Mouse (Mus musculus): Measurements from ENCODE around the gene Camk2b.
"Not testable (repeated sequence)": the region's sequence is repeated elsewhere in the genome, so short reads cannot be mapped to it uniquely, and the experiment has no call there.

Gene Camk2b

DNA sequence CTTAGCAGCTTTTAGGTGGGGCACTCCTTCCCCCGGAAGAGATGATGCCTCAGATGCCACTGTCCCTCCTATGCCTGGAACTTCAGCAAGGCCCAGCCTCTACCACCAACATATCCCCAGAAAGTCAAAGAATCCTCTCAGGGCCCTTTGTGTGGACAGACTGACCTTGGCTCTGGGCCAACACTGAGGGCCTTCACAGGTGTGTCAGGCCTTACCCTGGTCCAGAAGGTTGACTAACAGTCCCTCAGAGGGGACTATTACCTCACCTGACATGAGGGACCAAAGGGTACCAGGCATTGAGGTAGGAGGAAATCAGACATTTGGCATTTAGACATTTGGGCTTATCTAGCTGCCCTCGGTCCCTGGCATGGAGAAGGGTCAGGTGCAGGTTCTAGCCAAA, 86.1 kb downstream of the Camk2b start:
- no peak for DNase-seq

DNA sequence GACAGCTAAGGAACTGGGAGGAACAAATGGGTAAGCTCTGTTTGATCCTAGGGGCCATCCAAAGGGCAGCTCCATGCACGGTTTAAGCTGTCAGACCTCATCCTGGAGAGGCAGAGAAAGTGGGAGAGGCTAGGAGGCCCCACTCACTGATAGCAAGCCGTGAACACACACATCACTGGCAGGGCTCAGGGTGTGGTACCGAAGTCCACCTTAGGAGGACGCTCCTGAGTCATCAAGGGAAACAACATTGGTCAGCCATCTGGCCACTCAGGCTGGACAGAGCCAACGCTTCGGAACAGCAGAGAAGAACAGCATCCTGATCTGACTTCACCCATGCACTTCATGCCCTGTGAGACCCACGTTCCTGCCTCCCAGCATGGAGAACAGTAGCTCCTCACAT, 87.1 kb downstream of the Camk2b start:
- DNase-seq: no peak

DNA sequence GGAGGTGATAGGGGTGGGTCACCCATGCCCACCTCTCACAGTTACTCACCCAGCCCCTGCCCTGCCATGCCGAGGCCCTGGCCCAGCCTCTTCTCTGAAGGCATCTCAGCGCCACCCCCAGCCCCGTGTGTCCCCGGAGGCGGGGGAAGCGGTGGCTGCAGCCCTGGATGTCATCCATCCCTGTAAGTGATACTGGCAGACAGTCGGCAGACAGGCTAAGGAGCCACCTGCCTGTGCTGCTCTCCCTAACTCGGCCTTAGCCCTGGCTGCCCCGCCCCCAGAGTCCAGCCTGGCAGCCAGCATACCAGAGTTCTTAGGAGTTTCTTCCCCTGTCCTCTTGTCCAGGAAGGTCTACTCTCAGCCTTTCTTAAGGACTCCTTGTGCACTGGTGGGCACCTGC, 90.1 kb downstream of the Camk2b start:
- no peak for DNase-seq

DNA sequence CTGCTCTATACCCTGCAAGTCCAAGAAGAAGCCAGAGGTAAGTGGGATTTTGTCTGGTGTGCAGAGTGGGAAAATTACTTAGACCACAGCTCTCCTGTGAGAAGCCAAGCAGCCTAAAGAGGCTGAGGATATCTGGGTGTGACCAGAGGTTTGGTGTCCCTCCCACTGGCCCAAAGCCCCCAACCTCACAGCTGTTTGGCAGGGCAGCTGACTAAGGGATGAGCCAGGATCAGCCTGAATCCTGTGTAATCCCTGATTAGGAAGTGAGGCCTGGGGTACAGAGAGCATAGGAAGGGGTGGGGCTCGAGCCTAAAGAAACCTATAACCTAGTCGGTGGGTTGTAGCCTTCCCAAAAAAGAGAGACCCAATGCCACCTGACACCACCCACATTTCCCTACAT, 91.1 kb downstream of the Camk2b start:
- DNase-seq: no peak

DNA sequence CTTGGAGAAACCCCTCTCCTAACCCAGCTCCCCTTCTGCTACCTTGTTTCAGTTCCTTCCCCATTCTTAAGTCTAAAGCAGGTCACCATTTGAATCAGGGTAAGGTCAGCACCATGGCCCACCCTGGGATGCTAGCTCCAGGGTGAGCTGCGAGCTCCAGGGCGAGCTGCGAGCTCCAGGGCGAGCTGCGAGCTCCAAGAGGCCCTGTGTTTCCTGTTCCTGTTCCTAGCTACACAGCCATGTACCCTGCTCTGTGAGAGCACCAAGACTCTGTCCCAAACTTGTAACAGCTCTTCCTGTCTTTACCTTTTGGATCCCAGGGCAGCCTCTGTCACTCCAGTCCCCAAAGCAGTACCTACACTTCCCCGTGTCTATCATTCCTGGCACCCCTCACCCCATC, 92.1 kb downstream of the Camk2b start:
- no peak for DNase-seq

DNA sequence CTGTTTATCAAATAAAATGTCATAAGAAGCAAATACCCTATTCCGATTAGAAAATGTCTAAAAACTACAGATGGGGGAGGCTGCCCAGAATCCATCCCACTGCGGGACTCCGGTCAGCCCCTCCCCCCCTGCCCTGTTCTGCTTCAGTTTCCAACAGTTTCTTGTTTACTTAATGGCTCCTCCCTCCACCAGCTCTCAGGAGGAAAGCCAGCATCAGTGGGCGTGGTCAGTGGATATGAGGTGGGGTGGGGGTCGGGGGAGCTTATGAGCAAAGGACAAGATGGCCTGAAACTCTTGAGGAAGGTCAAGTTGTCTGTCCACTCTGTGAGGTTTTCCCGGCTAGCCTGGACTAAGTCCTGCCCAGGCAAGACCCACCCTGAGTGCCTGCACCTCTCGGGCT, 93.0 kb downstream of the Camk2b start:
- no peak for DNase-seq

DNA sequence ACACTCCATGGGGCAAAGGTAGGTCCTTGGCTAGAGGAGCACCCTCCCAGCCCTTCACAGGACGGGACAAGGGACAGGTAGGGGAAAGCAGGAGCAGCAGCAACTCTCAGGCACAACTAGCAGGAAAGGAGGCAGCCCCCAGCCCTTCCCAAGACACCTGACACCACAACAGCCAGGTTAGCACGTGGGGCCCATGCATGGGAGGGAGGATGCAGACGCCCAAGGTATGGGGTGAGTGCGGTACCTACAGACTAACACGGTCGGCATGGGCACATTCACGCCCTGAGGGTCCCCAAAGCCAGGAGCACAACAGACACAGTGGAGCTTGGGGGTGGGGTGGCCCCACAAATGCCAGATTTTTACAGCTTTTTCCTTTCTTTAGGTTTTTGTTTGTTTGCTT, 95.0 kb downstream of the Camk2b start:
- no peak for DNase-seq

DNA sequence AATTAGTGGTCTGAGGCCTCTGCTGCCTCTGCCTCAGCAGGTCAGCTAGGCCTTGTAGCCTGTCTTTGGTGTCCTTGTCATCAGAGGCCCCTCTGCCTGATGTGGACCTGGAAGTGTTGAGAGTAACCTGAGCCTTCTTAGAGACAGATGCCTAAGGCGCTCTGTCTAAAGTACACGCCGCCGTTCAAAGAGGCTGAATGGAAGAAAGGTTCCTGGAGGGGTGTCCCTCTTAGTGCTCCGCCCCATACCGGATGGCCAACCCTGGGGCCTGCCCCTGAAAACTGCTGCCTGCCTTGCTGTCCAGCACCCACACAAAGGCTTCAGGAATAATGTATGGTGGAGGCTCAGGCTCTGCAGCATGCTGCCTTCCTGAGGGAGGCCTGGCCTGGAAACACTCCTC, 97.9 kb downstream of the Camk2b start:
- DNase-seq: no peak

DNA sequence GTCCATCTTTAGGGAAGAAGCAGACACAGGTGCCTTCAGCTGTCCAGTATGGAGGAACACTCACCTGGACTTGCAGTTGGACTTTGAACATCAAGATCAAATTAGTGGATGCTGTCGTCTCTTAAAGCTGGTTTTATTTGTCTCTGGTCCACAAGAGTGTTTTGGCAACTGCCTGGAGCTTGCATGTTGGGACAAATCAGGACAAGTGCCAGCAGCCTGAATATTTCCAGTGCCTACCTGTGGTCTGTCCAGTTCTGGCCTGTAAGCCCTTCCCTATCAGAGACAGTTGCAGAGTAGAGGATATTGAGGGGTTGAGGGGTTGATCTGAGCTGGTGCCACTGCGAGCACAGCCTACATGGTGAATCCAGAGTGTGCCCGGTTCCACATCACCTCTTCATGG, 99.4 kb downstream of the Camk2b start:
- DNase-seq: no peak

DNA sequence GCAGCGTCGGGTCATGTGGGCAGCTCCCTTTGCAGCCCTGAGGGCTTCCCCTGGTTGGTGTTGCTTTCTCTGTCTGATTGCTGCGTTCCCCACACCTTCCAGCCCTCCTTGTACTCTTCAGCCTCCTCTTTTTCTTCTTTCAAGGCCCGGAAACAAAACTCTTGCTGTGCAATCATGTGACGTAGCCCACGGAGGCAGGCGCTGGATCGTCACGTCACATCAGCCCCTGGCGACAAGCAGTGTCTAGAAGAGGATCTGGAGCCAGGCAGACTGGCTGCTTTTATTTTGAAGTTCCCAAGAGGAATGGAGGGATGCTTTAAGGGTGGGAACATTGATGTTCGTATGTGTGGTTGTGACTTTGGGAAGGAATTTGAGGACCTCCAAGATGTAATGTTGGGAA, 100.3 kb downstream of the Camk2b start:
- no peak for DNase-seq

DNA sequence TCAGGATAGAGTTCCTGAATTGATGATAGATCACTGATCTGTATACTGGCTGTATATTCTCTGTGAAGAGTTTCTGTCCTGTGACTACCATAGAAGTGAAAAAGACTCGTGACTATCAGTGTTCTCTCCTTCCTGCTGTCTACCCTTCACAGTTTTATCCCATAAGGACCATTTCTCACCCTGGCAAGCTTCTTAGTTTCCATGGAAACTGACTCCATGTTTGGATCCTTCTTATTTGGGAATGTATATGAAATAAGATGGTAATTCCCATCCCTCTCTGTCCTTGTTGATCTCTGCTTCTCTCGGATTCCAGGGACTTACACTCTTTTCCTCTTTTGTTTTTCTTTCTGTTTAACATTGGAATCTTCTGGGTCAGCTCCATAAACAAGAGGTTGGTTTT, 106.1 kb downstream of the Camk2b start:
- DNase-seq: no peak

DNA sequence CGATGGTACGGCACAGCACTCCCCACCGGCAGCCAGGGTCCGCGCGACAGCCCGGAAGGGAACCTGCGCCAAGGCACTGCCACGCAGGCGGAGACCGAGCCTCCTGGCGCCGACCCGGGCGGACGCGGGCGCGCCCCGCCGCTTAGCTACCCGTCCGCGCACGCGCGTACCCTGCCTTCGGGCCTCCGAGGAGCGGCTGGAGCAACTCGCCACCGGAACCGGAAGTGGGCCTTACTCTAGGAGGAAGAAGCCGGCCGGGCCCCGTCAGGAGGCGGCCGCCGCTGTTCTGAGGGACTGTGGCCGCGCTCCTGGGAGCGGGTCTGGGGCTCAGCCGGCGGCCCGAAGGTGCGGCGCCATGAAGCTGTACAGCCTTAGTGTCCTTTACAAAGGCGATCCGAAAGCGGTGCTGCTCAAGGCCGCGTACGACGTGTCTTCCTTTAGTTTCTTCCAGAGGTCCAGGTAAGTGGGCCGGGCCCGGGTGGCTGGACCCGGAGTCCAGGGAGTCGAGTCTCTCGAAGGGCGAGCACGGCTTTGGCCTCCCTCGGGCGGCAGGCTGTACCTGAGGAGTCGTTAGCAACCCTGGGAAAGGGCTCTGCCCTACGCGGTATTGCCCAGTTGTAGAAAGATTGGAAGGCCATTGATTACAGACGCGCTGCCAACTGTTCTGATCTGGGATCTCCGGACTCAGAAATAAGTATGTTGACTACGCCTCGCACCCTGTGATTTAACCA, 110.5 kb downstream of the Camk2b start, which contains the start of gene Ykt6:
Ykt6 (plus strand) TSS at position 148 of the 731 bp plus-strand sequence.
- DNase-seq: peak; percentile 96

DNA sequence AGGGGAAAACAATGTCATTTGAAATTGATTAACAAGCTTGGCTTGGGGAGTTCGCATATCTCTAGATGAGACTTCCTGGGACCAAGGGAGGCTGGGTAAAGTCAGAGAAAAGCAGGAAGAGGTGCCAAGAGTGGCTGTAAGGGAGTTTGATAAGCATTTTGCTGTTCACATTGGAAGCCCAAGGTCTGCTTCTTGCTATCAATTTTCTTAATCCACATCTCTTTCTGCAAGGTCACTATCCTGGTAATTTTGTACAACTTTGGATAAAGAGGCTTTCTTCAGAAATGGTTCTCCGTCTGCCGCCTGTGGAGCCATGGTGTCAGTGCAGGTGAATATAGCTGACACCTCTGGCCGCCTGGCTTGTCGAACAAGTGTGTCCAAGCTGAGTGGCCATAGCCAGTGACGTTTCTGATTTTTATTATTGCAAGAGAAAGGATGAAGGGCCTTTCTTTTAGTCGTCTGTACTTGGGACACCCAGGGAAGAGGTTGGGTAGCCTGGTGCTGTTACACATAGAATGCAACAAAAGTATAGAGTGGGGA, 111.1 kb downstream of the Camk2b start:
- DNase-seq: no peak

DNA sequence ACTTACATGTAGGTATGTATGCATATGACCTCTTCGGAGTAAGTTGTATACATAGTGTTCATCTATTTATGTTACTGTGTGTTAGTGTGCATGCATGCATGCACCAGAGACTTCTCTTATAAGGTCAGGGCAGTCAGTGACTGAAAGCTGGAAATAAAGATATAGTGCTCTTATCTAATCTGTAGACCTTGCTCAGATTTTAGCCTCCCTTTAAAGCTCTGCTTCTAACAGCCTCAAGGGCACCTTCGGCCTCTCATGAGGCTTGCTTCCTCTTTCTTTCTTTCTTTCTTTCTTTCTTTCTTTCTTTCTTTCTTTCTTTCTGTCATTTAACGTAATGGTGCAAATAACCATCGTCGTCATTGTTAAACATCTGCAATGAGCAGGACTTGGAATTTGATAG, 111.7 kb downstream of the Camk2b start:
- no peak for DNase-seq

DNA sequence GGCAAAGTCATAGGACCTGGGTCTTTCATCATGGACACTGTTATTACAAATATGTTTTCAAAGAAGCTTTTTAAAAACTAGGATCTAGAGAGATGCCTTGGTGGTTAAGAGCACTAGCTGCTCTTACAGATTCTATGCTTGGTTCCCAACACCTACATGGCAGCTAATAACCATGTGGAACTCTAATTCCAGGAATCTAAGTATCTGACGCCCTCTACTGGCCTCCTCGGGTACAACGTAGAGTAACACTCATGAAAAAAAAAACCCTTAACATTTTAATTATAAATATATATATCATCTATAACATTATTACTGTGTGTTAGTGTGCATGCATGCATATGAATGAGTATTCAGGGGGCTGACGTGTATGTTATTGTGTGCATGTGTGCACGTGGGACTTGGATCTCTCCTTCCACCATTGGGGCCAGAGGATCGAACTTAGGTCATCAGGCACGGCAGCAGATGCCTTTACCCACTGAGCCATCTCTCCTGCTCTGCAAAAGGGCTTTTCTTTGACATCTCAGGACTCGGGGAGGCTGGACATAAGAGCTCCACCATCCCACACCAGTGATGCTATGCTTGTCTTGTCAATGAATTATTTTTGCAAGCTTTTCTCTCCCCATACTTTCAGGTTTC, 112.9 kb downstream of the Camk2b start:
- DNase-seq: peak; percentile 42

DNA sequence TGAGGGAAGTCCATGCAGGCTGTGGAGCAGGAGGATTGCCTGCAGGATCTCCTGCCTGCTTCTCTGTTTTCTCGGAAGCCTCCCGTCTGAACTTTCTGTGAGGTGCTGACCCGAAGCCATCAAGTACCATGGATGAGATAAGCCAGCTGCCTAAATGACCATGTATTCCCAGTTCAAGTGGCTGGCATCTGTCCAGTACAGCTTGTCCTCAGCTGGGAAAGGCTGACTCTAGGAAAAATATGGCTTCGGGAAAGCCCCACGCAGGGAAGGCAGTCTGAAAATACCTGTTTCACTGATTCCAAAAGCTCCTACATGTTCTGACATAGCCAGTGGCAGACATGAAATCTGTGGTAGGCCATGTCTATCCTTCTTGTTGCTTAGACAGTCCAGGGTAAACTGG, 113.7 kb downstream of the Camk2b start:
- DNase-seq: peak; percentile 62

DNA sequence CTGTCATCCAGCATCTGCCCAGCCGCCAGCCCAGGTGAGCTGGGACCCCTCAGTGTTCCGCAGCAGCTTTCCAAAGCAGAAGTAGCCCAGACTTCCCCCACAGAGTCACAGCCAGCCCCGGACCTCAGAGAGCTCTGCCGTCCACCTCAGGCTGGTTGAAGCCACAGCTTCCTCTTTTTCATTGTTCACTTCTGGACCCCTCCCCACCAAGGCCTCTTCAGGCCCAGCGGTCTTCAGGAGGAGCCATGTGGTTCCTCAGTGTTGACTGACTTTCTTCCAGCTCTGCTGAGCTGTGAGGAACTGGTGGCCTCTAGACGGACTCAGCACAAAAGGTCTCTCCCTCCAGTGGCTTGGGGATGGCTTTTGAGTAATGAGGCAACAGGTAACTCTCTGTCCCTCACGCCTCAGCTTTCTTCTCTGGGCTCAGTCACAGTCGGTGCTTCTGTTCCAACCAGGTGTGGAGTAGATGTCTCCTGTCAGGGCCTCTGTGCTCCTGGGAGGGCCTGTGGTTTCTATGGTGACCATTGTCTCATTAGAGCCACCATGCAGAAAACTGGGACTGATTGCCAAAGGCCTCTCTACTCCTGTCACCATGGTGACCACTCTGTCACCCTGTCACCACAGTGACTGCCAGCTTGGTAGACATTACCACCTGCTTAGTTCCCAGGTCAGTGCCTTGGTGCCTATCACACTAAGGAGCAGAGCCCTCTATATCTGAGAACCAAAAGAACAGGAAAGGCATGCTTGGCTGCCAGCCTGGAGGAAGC, 116.4 kb downstream of the Camk2b start, which contains the start of gene Gck:
Gck (minus strand) TSS at position 496 of the 767 bp plus-strand sequence.
- no peak for DNase-seq

DNA sequence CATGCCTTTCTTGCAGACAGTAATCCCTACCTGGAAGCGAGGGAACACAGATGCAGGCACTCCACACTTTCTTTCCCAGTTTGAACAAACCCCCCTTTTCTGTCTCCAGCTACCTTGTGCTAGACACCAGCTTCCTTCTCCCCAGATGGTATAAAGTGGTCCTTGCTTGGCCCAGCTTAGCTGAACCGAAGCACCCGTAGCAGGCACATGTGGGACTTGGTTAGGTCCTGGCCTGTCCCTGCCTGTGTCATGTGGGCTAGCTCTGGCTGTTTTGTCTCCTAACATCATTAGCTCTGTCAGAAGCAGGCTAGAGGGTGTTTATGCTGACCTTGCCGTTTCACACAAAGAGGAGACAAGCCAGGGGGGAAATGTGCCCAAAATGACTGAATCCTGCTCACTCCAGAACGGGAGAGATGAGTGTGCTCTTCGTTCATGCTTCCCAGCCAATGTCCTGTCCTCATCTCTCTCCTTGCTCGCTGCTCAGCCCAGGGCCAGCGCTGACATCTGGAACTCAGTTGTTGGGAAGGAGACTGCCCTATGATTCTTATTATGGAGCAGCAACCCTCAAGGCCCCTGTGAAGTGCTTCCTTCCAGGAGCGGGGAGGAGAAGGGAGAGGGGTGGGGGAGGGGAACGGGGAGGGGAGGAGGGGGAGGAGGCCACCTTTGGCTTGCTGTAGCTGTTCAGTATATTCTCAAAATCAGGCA, 117.5 kb downstream of the Camk2b start:
- DNase-seq: no peak

DNA sequence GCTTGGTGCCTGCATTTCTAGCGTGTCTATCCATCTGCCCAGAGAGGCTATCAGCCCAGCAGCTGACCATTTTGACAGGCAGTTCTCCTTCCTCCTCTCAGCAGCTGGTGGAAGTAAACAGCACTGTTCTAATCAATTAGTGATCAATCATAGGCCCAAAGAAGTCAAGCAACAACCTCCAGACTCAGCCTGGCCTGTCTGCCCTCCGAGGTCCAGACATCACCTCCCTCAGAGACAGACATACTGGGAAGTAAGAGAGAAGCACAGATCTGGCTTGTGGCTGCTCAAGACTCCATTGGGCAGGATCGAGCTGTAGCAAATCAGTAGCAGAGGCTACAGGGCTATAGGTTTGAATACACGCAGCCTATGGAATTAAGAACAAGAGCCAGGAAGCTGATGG, 118.4 kb downstream of the Camk2b start:
- no peak for DNase-seq

DNA sequence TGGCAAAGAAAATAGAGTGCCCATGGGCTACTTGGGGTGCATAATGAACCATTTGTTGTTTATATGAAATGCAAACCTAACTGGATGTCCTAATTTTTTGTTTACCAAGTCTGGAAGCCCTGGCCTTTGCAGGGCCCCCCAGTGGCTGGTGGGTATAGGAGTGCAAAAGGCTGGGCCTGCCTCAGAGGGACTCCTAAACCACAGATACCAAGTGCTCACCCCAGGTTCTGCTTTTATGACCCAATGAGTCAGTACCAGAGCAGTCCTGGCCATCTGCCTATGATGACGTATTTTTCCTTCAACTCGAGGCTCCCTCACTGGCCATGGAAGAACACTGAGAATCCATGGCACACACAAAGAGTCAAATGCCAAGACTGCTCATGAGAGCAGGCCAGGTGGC, 121.1 kb downstream of the Camk2b start:
- no peak for DNase-seq

DNA sequence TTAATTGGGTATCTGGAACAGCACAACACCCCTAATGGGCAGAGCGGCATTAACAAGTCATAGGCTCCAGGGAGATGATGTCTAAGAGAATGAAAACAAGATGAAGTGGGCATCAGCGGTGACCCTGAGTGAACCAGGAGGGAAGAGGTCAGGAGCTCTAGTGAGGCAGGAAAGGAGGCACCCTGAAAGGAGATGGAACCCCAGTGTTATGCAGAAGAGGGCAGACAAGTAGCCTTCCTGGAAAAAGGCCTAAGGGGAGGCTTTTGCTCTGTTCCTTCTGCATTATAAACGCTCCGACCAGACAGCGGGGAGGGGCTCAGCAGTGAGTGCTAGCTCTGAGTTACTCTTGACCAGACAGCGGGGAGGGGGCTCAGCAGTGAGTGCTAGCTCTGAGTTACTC, 123.2 kb downstream of the Camk2b start:
- DNase-seq: no peak

DNA sequence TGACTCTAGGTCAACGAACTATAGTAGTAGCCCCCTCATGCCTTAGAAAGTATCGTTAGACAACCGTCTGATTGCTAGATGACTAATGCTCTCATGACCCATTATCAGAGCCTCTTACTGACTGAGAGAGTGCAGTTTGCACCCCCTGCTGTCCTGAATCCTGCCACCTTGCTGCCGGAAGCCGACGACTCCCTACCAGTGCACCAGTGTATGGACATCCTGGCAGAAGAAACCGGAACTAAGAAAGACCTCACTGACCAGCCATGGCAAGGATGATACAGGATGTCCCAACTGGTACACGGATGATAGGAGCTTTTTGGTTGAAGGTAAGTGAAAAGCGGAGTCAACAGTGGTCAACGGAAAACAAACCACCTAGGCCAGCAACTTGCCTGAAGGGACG, 131.6 kb downstream of the Camk2b start:
- not testable (repeated sequence) for DNase-seq

DNA sequence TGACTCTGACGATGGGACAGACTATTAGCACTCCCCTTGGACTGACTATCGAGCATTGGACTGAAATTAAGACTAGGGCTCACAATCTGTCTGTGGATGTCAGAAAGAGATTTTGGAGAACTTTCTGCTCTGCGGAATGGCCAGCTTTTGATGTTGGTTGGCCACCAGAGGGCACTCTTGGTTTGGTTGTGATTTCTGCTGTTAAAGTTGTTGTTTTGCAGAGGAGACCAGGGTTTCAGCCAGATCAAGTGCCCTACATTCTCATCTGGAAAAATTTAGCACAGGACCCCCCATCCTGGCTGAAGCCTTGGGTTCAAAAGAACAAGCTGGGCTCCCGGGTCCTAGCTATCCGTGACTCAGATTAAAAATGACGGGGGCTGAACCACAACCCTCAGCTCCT, 134.2 kb downstream of the Camk2b start:
- peak; percentile 23 for DNase-seq

Measured in kidney, adult 9 months (tissue).